Mouse (Mus musculus) kidney, postnatal 10 days (tissue): ENCODE data around the gene Psd.

Source experiments
- DNase-seq: peaks from one replicate; pipeline ENCODE4 v3.0.0; 2021; ENCODE audit warnings: mixed read lengths

Gene Psd

DNA sequence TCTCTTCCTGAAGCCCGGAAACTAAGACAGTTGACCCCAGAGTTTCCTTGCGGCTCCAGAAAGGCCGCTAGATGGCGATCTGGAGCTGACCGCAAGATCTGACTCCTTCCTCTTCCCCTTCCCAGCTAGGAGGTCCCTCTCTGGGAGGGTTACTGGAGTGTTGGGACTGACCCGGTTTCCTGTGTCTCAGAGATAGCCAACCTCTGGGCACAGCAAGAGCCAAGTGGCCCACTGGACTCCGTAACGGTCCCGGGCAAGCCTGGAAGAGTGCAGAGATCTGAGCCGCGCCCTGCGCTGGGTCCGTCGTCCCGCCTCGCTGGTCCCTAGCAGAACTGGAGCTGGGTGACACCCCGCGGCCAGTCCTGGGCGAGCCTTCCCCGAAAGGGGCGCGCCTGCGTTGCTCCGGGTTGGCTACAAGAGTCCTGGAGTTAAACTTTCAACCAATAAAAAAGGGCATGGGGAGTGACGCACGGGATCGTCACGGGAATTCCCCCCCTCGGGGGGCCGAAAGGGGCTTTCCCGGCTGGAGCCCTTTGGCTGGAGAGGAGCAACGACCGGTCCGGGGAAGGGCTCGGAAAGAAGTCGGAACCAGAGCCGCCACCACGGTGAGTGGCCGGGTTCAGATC, 22.6 kb downstream of the Psd start, which contains the start of gene Nfkb2:
Nfkb2 (plus strand) TSS at position 105 of the 626 bp plus-strand sequence.
- peak; percentile 97 for DNase-seq

DNA sequence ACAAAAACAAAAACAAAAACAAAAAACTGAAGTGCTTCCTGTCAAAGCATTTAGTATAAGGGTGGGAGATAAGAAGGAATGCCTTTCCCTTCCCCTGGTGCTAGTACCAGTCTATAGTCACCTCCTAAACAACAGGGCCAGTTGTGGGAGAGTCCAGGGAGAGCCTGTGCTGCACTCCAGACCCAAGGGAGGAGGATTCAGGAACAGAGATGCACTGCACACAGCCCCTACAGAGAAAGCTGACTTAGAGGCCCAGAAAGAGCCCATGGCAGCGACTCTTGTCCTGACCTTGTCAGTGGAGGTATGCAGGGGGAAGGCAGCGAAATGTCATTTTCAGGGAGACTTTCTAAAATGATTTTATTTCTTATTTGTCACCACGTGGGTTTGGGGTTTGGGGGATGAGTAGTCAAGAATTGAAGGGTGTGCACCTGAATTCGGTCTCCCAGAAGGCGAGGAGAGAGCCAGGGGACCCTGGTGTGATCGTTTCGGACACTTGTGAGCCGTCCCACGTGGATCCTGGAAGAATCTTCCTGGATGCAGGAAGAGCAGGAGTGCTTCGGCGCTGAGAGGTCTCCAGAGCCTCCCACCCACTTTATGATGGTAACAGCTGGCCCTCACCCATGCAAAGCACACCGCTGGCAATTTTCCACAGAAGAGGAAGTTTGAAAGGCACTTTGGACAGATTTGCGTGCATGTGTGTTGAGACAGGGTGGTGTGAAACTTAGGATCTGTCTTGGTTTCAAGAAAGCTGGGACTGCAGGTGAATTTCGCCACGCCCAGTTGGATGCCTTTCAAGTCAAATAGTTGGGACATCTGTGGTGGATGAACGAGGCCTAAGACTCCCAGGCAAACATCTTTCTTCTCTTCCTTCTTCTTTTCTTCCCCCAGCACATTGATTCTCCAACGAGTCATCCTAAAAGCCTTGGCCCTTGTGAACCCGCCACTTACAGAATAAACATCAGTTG, 23.4 kb downstream of the Psd start:
- no peak for DNase-seq

DNA sequence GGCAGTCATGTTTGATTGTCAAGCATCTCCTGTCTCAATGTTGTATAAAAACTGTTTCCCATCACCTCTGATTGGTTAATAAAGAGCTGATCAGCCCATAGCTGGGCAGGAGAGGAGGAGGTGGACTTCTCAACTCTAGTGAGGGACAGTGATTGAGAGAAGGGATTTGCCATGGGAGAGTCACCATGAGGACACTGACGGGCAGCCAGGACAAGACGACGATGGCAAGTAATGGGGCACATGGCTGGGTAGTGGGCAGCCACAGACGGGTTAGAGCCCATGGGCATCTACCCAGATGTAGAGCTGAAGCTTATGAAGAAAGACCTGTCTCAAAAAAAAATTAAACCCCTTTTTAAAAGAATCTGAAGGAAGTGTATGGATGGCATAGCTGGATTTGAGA, 24.4 kb downstream of the Psd start:
- no peak for DNase-seq

DNA sequence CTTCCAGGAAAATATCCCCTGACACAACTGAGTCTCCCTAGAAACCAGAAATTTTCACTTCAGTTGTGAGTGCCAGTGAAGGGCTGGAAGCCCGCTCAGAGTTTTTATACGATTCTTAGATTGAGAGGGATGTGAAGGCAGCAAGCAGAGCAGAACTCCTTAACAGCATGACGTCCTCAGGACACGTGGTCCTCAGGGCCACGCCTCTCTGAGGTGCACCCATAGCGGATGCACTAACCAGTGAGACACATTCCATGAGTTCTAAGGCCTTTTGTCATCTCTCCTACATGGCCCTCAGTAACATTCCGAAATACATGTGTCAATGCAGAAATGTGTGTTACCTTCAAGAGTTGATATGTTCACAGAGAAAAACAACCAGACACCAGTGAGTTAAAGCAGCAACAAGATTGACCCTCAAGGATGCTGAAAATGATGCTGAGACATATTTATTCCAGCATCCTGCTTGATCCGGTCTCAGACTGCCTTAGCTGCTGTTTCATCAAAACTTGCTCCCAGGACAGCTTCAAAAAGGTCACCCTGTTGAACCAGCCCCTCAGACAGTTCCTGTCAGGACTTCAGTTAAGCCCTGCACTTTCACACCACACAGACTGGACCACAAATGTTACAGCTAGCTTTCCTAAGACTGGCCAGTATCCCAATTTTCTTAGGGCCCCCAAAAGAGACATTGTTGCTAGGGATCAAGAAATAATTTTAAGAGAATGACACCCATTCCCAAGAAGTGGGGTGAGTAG, 26.5 kb downstream of the Psd start:
- no peak for DNase-seq

DNA sequence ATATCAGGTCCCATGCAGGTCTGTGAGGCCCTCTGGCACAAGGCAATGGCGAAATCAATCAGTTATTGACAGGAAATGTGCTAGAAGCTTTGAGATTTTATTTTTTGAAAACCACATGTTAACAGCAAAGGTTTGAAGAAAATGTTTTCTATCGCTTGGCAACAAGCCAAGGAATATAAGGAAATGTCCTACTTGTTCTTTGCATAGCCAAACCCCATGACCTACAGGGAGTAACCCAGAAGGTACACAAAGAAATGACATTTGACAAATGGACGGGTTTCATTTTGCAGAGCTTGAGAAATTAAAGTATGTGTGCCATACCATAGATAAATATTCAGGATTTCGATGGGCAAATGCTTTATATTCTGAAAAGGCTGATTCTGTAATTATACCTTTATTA, 30.0 kb downstream of the Psd start:
- no peak for DNase-seq

DNA sequence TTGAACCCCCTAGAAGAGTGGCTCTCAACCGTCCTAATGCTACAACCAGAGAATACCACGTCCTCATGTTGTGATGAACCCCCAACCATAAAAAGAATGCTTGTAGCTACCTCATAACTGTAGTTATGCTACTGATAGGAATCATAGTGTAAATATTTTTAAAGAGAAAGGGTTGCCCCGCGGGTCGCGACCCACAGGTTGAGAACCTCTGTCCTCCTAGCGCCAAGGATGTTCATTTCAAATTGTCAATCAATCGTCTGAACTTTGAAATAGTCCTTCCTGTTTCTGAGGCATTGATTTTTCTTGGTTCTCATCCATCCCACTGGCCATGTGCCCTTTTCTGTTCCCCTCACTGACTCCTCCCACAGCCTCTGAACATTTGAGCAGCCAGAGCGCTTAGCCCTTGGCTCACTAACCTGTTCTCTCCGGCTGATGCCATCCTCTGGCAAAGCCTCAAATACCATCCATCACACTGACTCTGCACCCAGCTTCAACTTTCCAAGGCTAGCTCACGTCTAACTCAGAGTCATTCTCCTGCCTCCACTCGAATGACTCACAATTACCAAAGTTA, 36.3 kb downstream of the Psd start:
- no peak for DNase-seq

DNA sequence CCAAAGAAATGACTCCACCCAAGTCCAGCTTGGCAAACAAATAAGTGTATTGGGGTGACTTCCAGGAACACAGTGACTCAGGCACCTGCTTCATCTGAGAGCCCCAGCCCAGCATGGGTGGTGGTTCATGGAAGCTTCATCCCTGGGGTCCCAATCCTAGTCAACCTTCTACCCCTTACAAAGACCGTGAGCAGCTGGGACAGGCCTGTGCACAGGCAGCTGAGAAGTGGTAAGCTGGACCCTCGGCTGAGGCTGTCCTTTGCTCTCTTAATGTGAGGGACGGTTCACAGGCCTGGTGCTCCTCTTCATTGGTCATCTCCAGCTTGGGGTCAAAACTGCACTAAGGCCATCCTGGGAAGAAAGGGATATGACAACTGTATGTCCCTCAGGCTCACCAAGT, 39.4 kb downstream of the Psd start:
- DNase-seq: no peak

DNA sequence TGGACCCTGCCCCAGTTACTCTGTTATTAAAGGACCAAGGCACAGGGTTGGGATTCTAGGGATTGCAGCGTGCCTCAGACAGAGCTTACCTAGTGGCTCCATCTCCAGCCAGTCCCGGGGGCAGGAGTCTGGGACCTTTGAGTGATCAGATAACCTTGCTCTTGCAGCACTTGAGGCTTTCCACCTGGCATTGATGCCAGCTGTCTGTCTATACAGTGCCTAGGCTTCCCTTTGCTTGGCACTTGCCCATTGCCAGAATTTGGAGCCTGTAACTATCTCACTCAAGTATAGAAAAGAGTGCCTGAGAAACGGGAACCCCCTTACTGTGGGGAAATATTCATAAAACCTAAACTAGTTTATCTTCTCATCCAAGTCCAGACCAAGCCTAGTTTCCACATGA, 40.0 kb downstream of the Psd start:
- no peak for DNase-seq

DNA sequence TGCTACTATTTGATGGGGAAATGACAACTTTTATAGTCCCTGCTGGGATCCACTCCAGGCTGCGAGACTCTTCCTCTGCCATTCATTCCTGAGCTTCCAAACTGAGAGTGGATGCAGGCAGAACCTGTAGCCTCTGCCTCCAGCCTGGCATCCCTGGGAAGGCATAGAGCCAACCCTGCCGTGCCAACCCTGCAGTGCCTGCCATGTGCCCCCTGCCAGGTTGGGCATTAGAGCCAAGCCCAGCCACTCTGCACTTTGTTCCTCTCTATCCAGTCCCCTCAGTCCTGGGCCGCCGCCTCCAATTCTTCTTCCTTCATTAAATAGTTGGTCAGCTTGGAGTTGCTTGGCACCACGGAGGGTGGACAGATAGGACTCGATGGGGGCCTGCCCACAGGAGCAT, 40.9 kb downstream of the Psd start:
- DNase-seq: no peak

DNA sequence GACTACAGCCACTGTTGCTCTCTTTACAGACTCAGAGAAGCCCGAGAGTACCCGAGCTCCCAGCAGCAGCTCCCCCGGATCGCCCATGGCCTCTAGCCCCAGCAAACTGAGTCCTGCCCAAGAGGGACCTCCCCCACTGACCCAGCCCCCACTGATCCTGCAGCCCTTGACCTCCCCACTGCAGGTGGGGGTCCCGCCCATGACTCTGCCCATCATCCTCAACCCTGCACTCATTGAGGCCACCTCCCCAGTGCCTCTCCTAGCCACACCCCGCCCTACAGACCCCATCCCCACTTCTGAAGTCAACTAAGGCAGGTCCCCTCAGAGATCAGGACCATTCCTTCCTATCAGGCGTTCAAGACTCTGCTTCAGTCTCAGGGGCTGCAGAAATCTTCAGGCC, 41.3 kb downstream of the Psd start:
- DNase-seq: no peak

DNA sequence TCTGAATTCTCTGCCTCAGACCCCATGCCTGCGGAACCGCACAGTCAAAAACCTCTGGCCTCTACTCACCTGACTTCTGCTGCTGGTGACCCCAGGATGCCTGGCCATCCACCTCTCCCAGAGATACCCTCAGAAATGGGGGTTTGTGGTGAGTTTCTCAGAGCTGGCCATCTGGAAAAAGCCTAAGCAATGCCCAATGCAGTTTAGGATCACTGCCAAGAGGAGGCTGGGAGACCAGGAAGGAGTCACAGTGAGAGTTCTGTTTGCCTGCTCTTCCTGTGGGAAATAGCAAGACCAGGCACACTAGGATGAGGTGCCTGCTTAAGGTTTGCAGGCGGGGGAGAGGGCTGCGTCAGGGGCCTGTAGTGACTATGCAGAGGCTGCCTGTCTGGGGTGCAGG, 42.3 kb downstream of the Psd start:
- DNase-seq: no peak

DNA sequence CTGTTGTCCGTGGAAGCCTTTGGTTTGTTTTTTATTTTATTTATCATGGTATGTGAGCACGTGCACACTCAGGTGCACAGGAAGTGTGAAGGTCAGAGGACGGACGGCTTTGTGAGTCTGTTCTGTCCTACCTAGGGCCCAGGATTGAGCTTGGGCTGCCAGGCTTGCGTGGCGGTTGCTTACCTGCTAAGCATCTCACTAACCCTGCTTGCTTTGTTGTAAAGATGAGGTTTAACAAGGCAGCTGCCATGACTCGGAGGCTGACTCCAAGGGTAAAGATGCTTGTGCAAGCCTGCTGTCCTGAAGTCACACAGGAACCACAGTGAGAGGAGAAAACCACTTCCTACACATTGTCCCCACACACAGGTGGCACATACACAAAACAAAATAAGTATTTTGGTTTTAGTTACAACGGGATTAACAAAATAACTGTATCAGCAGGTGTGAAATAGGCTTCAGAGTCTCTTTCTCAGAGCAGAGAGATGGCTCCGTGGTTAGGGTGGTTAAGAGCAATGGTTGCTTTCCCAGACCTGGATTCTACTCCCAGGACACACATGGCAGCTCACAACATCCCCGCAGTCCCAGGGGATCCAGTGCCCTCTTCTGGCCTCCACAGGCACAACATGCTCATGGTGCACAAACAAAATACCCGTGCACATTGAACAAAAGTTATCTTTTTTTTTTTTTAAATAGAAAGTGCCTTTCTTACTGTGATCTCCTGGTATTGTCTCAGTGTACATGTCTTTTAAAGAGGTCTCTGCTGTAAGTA, 44.7 kb downstream of the Psd start:
- no peak for DNase-seq

DNA sequence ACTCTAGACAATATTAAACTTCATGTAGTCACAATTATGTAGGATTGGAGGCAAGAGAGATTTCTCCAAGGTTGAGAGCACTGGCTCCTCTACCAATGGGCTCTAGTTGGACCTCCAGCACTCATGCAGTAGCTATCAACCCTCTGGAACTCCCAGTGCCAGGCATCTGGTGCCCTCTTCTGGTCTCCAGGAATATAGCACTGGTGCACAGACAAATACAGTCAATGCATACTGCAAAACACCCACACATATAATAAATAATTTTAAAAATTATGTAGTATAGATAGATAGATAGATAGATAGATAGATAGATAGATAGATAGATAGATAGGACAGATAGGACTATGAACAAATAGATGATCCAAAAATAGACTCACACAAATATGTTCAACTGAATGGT, 51.6 kb downstream of the Psd start:
- DNase-seq: peak; percentile 30

DNA sequence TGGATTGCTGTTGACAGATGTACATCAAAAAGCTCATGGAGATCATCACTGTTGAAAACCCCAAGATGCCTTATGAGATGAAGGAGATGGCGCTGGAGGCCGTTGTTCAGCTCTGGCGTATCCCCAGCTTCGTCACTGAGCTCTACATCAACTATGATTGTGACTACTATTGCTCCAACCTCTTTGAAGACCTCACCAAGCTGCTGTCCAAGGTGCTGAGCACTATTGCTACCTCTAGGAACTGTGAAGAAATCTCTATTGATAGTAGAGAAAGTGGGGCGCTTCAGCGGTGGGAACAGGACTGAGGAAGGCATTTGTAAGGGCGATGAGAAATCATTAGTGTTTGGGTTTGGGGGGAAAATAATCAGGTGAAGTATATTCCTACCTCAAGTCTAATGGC, 62.2 kb downstream of the Psd start:
- peak; percentile 27 for DNase-seq
